Mouse (Mus musculus) hindbrain, embryonic 13.5 days (tissue): Measurements from ENCODE around the gene Scyl1. TPM values are rescaled to one million over a fixed set of nuclear protein-coding genes. Genes with fewer than 3 reads are reported as not detected.
"Not testable (repeated sequence)": the region's sequence is repeated elsewhere in the genome, so short reads cannot be mapped to it uniquely, and the experiment has no call there.

Experiments used
- ATAC-seq: fragments of 200-750 bp; cut with Nextera tagmentation; 2 replicates; pipeline ENCODE4 v1.8.0; 2017; ENCODE audit warnings: moderate TSS enrichment; ENCODE audit not compliant: low FRiP score
- H3K27ac ChIP-seq: fragments of 300-500 bp; sonication (generic); 2 replicates; pipeline ENCODE4 v1.5.1; 2015; ENCODE audit warnings: inconsistent platforms, mild to moderate bottlenecking, moderate library complexity
- H3K27me3 ChIP-seq: fragments of 300-500 bp; sonication (generic); 2 replicates; pipeline ENCODE4 v1.6.1; 2015; ENCODE audit warnings: mild to moderate bottlenecking, inconsistent platforms
- H3K36me3 ChIP-seq: fragments of 300-500 bp; sonication (generic); 2 replicates; pipeline ENCODE4 v1.6.1; 2015; ENCODE audit warnings: mild to moderate bottlenecking, inconsistent platforms
- H3K4me1 ChIP-seq: fragments of 300-500 bp; sonication (generic); replicated peaks from 2 replicates; pipeline ENCODE4 v1.6.1; 2015; ENCODE audit warnings: inconsistent platforms
- H3K4me2 ChIP-seq: fragments of 300-500 bp; sonication (generic); 2 replicates; pipeline ENCODE4 v1.6.1; 2015; ENCODE audit warnings: inconsistent platforms, mild to moderate bottlenecking, moderate library complexity
- H3K4me3 ChIP-seq: fragments of 300-500 bp; sonication (generic); 2 replicates; pipeline ENCODE4 v1.5.1; 2015; ENCODE audit warnings: mild to moderate bottlenecking, inconsistent platforms
- H3K9ac ChIP-seq: fragments of 300-500 bp; sonication (generic); 2 replicates; pipeline ENCODE4 v1.6.1; 2015; ENCODE audit warnings: mild to moderate bottlenecking, inconsistent platforms
- H3K9me3 ChIP-seq: fragments of 300-500 bp; sonication (generic); 2 replicates; pipeline ENCODE4 v1.6.1; 2016; ENCODE audit warnings: inconsistent platforms
- WGBS: fragments of 180-500 bp; shearing (Covaris S2); methylation state at CpG from one replicate; pipeline ENCODE4 v1.1.7; 2015; 5-methylcytosine and 5-hydroxymethylcytosine counted together
- polyA plus RNA-seq: library from polyadenylated mRNA; unstranded; fragments of >200 nt; fragmentation: Nextera tagmentation; extraction: Ambion mirVana; gene quantifications from 2 replicates; pipeline ENCODE4 v1.2.1, GENCODE M21; 2015

The Scyl1 gene
- polyA plus RNA-seq: 67.6 and 72.4 TPM in 2 replicates

DNA sequence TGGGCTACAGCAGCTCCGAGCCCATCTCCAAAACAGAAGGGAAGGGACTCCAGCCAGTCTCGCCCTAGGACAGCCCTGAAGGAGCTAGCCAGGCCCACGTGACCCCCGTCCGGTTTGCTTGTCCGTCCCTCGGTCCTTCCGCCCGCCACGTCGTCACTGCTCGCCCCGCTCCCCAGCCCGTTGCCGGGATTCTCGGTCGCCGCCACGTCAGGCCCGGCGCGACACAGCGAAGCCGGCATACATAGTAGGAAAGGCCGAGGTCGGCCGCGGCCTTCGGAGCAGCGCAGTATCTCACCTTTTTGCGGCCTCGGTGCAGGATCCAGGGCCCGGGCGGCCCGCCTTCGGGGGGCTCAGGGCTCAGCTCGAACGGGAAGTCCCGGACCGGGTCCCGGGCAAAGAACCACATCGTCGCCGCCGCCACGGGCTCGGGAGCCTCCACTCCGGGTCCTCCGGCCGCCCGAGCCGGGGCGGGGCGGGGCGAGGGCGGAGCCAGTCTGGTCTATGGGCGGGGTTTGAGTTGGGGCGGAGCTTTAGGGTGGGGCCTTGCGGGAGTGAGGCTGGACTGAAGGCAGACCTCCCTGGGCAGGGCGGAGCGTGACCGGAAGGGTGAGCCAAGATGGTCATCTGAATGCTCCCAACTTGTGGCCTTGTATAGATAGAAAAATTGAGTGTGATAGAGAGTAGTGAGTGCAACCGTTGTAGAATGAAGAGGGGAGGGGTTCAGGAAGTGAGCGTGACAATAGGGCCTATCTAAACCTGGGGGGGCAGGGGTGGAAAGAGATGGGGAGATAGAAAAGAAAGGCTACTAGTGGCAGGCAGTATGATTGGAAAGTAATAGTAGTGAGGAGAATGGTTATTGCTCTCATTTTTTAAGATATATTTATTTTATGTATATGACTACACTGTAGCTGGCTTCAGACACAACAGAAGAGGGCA lies at the start of gene Scyl1:
Scyl1 (minus strand) TSS at position 495 of the 936 bp plus-strand sequence.
- Histone ChIP-seq H3K9me3 (no peaks in the 10 kb centered on the region), H3K27me3 (no peaks in the 10 kb centered on the region), H3K9ac (peak within 1 kb of the TSS; percentile 87), H3K27ac (peak within 1 kb of the TSS; percentile 84), H3K4me1 (peaks cover 29% of the 10 kb centered on the region), H3K4me3 (peak within 1 kb of the TSS; percentile 59), H3K4me2 (peak within 1 kb of the TSS; percentile 86), H3K36me3 (peaks cover 35% of the 10 kb centered on the region)
- WGBS: under 1% methylated on average over 64 of the region's 64 CpGs
- ATAC-seq: peak; percentile 95

DNA sequence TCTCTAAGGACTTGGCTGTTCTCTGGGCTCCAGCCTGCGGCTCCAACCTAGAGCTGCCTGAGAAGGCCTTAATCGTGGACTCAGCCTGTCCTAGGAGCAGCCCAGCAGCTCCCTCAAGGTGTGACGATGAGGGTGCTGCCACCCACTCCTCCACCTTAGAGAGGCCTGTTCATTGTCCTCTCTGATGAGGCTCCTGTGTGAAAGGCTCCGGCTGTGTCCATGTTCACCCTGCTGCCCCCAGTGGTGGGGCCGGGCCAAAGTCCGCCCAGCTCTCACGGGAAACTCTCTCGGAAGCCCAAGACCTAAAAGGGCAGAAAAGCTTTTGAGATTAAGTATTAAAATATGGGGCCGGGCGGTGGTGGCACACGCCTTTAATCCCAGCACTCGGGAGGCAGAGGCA lies 48.3 kb upstream of the Scyl1 start:
- peaks cover 38% of the 10 kb centered on the region for H3K4me1 ChIP-seq
- no peaks in the 10 kb centered on the region for H3K27me3 ChIP-seq
- WGBS: 57% methylated on average over 12 of the region's 12 CpGs
- H3K4me2 ChIP-seq: no peak overlapping the region
- H3K27ac ChIP-seq: no peak overlapping the region
- H3K4me3 ChIP-seq: no peak overlapping the region
- ATAC-seq: no peak
- no peaks in the 10 kb centered on the region for H3K9me3 ChIP-seq
- no peaks in the 10 kb centered on the region for H3K36me3 ChIP-seq
- no peak overlapping the region for H3K9ac ChIP-seq

- ATAC-seq: 0 out of 2 replicates have a peak, but pooled peaks have one; percentile 14
- peaks cover 33% of the 10 kb centered on the region for H3K4me1 ChIP-seq
- no peaks in the 10 kb centered on the region for H3K9me3 ChIP-seq
- 75% methylated on average over 6 of the region's 6 CpGs for WGBS
- no peak overlapping the region for H3K4me3 ChIP-seq
- H3K9ac ChIP-seq: no peak overlapping the region
- H3K27ac ChIP-seq: no peak overlapping the region
- no peaks in the 10 kb centered on the region for H3K36me3 ChIP-seq
- no peaks in the 10 kb centered on the region for H3K27me3 ChIP-seq
- H3K4me2 ChIP-seq: no peak overlapping the region
Observed at GRCm38 (mm10) chr19:5818590-5818977, 47.4 kb upstream of the Scyl1 start.

GRCm38 (mm10) chr19:5817703-5818589 lies 46.7 kb upstream of the Scyl1 start:
- 27% methylated on average over 21 of the region's 21 CpGs for WGBS

DNA sequence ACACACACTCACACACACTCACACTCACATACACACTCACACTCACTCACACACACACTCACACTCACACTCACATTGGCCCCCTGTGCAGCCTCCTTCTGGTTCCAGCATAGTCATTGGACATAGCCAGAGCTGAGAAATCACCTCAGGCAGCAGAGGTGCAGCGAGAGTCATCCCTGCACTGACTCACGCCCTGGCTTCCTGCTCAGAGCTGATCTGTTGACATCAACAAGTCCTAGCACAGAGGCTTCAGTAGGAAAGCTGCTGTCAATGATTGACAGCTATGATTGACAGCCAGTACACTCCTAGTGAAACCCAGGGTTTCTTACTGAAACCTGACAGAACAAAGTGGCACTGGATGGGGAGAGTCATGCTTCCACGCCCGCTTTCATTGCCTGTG lies 44.7 kb upstream of the Scyl1 start:
- 87% methylated on average over 4 of the region's 4 CpGs for WGBS
- no peak for ATAC-seq
- no peaks in the 10 kb centered on the region for H3K27me3 ChIP-seq

More at GRCm38 (mm10) chr19:5817703-5818589, 46.7 kb upstream of the Scyl1 start:
- no peaks in the 10 kb centered on the region for H3K9me3 ChIP-seq
- peak overlapping the region; percentile 68 for H3K9ac ChIP-seq
- peaks cover 31% of the 10 kb centered on the region for H3K4me1 ChIP-seq
- peak; percentile 75 for ATAC-seq
- H3K27me3 ChIP-seq: no peaks in the 10 kb centered on the region
- H3K4me3 ChIP-seq: peak overlapping the region; percentile 26
- H3K27ac ChIP-seq: peak overlapping the region; percentile 83
- peak overlapping the region; percentile 45 for H3K4me2 ChIP-seq
- no peaks in the 10 kb centered on the region for H3K36me3 ChIP-seq

GRCm38 (mm10) chr19:5815010-5815409 lies 43.8 kb upstream of the Scyl1 start:
- no peak for ATAC-seq
- Histone ChIP-seq H3K9ac (no peak overlapping the region), H3K36me3 (no peaks in the 10 kb centered on the region), H3K27ac (no peak overlapping the region), H3K4me3 (no peak overlapping the region), H3K4me2 (no peak overlapping the region), H3K9me3 (no peaks in the 10 kb centered on the region), H3K27me3 (no peaks in the 10 kb centered on the region), H3K4me1 (peaks cover 48% of the 10 kb centered on the region)
- 90% methylated on average over 7 of the region's 7 CpGs for WGBS

More for the DNA sequence above, 44.7 kb upstream of the Scyl1 start:
- Histone ChIP-seq H3K4me1 (peaks cover 39% of the 10 kb centered on the region), H3K4me2 (no peak overlapping the region), H3K36me3 (no peaks in the 10 kb centered on the region), H3K9ac (no peak overlapping the region), H3K9me3 (no peaks in the 10 kb centered on the region), H3K4me3 (no peak overlapping the region), H3K27ac (no peak overlapping the region)

- H3K9me3 ChIP-seq, ATAC-seq, H3K27me3 ChIP-seq, H3K36me3 ChIP-seq, H3K4me3 ChIP-seq, H3K9ac ChIP-seq, H3K4me2 ChIP-seq: not testable (repeated sequence)
- WGBS: 50% methylated on average over 1 of the region's 1 CpGs
- Histone ChIP-seq H3K27ac (0 out of 2 replicates have a peak overlapping the region, but pooled peaks have one; percentile 97), H3K4me1 (peaks cover 56% of the 10 kb centered on the region)
Observed at GRCm38 (mm10) chr19:5814048-5814447, 42.8 kb upstream of the Scyl1 start.

DNA sequence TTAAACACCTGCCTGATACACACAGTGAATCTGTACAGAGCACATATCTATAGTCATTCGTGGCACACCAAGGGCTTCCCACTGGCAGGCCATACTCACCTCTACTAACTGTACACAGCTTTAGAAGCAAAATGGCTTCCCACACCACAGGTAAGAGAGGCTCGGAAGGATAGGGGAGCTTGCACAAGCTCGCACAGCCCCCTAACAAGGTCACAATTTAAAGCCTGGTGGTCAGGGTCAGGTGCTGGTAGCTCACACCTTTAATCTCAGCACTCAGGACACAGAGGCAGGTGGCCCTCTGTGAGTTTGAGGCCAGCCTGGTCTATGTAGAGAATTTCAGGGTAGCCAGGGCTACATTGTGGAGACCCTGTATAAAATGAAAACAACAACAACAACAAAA lies 42.3 kb upstream of the Scyl1 start:
- Histone ChIP-seq H3K27me3 (no peaks in the 10 kb centered on the region), H3K9ac (no peak overlapping the region), H3K4me3 (no peak overlapping the region), H3K36me3 (no peaks in the 10 kb centered on the region), H3K4me1 (peaks cover 60% of the 10 kb centered on the region), H3K9me3 (no peaks in the 10 kb centered on the region), H3K27ac (peak overlapping the region; percentile 97; the same call in 1 of the 2 replicates), H3K4me2 (no peak overlapping the region)
- ATAC-seq: no peak
- 93% methylated on average over 3 of the region's 3 CpGs for WGBS

DNA sequence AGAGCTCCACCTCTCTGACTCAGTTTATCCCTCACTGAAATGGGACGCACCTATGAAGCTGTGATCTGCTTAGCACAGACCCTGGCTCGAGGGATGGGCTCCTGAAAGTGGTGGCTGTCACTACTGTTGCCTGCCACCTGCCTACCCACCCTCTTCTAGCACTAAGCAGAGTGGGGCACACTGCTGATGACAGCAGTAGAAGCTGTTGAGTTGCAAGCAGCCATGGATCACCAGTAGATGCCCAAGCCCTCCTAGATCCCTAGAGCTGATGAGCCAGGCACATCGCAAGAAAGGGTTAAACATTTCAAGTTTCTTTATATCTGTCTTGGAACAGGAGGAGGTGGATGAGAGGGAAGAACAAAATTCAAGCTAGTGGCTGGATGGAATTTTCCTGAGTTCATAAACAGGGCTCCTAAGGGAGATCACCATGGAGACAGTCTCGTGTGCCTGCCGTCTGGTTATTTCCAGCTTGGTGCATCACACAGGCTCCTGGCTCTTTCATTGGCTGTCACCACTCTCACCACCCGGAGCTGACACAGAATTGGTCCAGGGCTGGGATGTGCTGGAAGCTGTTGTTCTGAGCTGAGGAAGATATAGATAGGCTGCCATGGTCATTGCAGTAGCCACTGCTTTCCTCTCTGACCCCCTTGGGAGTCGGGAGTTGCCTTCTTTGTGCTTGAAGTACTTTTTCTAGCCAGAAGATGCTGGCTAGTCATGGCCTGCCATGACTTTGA lies 40.7 kb upstream of the Scyl1 start:
- peak overlapping the region; percentile 43; the same call in 1 of the 2 replicates for H3K9ac ChIP-seq
- H3K4me3 ChIP-seq: no peak overlapping the region
- ATAC-seq: peak; percentile 94
- no peaks in the 10 kb centered on the region for H3K9me3 ChIP-seq
- peak overlapping the region; percentile 36 for H3K4me2 ChIP-seq
- peak overlapping the region; percentile 97 for H3K27ac ChIP-seq
- WGBS: 36% methylated on average over 7 of the region's 7 CpGs
- no peaks in the 10 kb centered on the region for H3K27me3 ChIP-seq
- peaks cover 59% of the 10 kb centered on the region for H3K4me1 ChIP-seq
- no peaks in the 10 kb centered on the region for H3K36me3 ChIP-seq

- Histone ChIP-seq H3K9ac (peak overlapping the region; percentile 3; the same call in 1 of the 2 replicates), H3K27ac (peak overlapping the region; percentile 97), H3K4me2 (no peak overlapping the region; the same call in 1 of the 2 replicates), H3K4me1 (peaks cover 68% of the 10 kb centered on the region), H3K36me3 (no peaks in the 10 kb centered on the region), H3K27me3 (no peaks in the 10 kb centered on the region), H3K4me3 (no peak overlapping the region), H3K9me3 (no peaks in the 10 kb centered on the region)
- WGBS: 71% methylated on average over 9 of the region's 9 CpGs
- no peak for ATAC-seq
Observed at GRCm38 (mm10) chr19:5810840-5811563, 39.8 kb upstream of the Scyl1 start.
